17 mouse cellular contexts compared by ENCODE assay signal in the genomic region with DNA sequence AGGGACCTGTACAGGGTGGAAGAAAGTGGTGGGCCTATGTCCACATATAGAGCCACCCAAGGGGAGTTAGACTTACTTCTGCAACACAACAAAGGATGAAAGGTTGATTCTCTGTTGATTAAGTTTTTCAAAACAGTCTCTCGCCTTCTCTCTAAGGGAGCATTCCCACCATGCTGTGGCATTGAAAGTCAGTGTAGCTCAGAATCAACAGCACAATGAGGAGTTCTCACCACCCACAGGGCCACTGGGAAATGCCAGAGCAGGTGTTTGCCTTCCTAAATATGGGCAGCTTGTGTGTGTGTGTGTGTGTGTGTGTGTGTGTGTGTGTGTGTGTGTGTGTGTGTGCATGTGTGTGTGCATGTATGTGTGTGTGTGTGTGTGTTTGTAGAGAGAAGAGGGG.
DNase-seq lines count a peak whose midpoint lies in the region; ATAC-seq lines count a peak whose summit lies in the region.
"Had no signal": no experiment of that assay in that cellular context is flagged by ENCODE, and none has a peak within 500 bp of the region (broad histone marks: within the 10 kb centered on the region; RNA-seq: fewer than 3 reads in every experiment).

No protein-coding gene starts in this region.

- peak; percentile 19 for DNase-seq in heart, adult 11 months
- no peak for DNase-seq in heart, postnatal 36 days
- DNase-seq in ES-CJ7 (ENCODE audit: low read depth, low spot score) = peak; percentile 35
- peak; percentile 24 for DNase-seq in ZHBTc4 (ENCODE audit: low read depth, low spot score)
- no peak for DNase-seq in thymus, postnatal 14 days
- no peak for DNase-seq in thymus, adult 18-20 months
- DNase-seq: adrenal gland, adult 2 months; adrenal gland, postnatal 10 days; adrenal gland, postnatal 25 days; cerebellum, adult 11-12 months; cerebellum, adult 2 months; cerebellum, adult 9-10 months; cerebellum, postnatal 10 days; cerebellum, postnatal 25 days had no signal

- ATAC-seq in frontal cortex, adult (ENCODE audit: low TSS enrichment) = no peak
- ATAC-seq: forebrain, embryonic 14.5 days; forebrain, embryonic 16.5 days had no signal

- intact Hi-C loops in heart, postnatal 36 days (cut with DNase I) = no loop called here

Comparison
In these comparisons a context has a peak if more than half of its experiments do, and no peak if none do; other contexts are left out.
1. DNase-seq: peak in heart, adult 11 months (single experiment), ES-CJ7 (single experiment) and ZHBTc4 (single experiment); none in heart, postnatal 36 days (0 of 2), thymus, postnatal 14 days (single experiment) and thymus, adult 18-20 months (0 of 2).